Mouse (Mus musculus) heart, adult 9 months (tissue): ENCODE measurements around the gene Jade1.

Experiments
- DNase-seq, 2 experiments: peaks; one replicate each; pipeline ENCODE4 v3.0.0; 2022; ENCODE audit warnings: low spot score in 2 of 2

The Jade1 gene

GRCm38 (mm10) chr3:41551671-41552070 is 3.9 kb upstream of the Jade1 start:
- no peak for DNase-seq

DNA sequence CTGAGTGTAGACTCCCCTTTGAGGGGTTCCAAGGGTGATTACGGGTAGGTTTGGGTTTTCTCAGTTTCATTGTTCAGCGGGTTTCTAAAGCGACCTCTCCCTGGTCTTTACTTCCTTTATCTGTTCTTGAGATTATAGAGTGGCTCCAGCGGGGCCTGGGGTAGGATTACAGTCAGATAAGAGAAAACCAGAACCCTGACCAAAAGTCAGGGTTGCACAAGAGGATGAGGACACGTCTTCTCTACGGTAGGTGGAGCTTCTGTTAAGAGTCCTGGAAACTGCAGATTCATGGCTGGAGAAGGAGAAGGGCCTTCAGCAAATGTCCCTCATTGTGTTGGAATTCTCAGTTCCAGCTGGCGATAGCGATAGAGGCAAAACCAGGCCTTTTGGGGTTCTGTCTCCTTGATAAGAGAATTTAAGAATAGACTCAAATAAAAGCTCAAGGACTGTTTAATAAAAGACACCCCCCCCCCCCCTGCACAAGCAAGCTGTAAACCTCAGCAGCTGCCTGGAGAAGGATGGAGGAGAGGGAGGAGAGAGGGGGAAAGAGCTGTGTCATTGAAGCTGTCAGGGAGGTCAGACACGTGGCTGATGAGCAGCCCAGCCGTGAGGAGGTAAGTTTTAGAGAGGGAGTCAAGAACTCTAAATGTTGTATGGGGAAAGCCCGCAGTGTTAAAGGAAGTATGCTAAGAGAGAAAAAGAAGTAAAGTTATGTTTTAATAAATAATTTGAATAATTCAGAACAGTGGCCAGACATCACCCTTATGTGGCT is 2.6 kb upstream of the Jade1 start:
- DNase-seq: peak; percentile 31 to 42

GRCm38 (mm10) chr3:41553681-41554080 is 1.9 kb upstream of the Jade1 start:
- no peak for DNase-seq

DNA sequence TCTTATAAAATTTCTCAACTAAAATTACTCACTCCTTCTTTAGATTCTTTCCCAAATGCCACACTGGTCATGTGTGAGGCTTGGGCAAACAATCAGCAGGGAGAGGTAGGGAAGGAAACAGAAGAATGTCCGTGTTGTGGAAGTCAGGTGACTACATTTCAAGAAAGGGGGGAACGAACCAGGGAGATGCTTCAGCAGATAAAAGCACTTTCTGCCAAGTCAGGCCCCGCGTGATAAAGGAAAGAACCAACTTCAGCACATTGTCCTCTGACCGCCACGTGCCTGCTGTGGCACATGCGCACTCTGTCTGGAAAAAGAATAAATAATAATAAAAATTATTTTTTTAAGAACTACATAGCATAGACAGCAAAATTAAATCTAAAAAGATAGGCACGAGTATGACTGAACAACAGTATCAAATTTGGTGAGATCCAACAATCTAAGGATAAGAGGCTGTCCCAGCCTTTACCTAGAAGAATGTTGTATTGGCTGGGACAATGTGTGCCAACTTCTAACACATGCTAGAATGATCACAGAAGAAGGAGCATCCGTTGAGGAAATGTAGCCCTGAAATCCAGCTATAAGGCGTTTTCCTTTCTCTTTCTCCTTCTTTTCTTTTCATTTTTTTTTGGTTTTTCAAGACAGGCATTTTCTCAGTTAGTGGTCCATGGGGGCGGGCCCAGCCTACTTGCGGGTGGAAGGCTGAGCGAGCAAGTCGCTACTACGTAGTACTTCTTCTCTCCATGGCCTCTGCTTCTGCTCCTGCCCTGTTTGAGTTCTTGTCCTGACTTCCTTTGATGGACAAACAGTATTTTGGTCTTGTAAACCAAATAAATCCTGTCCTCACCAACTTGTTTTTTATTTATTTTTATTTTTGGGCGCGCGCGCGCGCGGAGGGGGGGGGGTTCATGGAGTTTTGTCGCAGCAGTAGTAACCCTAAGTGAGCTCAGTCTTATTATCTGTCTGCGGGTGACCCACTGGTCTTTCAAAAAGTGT is 753 bp upstream of the Jade1 start:
- no peak for DNase-seq

DNA sequence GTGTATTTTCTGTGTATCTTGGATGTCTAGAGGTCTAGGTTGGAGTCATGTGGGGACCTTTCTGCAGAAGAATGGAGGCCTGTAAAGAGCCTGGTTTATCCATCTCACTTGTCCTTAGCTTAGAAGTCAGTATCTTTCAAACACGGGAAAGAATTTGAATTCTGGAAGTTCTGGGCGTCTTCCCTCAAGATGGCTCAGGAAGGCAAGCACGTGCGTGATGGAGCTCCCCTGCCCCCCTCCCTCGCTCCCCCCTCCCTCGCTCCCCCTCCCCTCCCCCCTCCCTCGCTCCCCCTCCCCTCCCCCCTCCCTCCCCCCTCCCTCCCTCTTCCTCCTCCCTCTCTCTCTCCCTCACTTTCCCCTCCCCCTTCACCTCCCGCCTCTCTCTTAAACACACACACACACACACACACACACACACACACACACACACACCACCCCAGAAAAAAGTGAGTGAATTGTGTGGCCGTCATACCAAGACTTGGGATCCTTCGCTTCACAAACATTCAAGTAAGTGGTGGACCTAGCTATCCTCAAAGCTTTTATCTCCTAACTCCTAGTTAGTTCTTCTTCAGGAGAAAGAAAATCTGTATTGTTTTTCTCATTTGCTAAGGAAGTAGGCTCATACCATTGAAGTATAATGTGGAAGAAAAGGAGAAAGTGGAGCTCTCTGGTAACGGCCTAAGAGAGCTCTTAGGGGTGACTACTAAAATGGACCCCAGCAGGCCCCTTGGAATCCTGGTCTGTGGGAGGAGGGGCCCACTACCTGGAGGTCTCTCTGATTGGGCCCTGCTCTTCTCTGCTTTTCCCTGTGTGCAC is 1.1 kb downstream of the Jade1 start:
- DNase-seq: no peak

DNA sequence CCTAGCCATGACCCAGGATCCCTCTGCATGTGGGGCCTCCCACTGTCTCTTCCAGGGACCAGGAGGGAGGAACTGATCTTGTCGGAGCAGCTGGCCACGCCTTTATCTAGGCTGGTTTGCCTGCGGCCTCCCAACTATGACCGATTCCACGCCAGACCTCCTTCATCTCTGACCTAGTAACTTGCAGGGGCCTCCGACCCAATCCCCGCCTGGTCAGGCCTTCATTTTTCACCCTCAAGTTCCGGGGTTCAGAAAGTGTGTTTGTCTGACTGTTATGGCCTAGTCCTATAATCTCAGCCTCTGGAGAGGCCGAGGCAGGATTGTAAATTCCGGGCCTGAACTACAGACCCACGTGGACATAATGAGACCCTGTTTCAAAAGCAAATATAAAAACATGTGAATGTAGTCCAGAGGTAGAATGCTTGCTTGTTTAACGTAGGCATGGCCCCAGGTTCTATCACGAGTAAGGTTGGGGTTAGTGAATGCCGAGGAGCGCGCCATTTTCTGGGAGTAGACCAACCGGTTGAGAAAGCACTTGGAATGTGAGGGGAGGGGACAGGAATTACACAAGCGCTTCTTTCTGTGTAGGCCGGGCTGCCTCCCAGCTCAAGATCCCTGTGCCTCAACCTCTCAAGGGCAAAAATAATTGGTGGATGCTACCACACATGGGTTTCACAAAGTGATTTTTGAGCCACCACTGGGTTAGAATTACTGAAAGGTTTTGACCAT is 1.9 kb downstream of the Jade1 start:
- no peak for DNase-seq

GRCm38 (mm10) chr3:41560489-41560888 is 5.0 kb downstream of the Jade1 start:
- DNase-seq: no peak

- no peak for DNase-seq
These were observed 6.3 kb downstream of the Jade1 start for GRCm38 (mm10) chr3:41561787-41562186.

DNA sequence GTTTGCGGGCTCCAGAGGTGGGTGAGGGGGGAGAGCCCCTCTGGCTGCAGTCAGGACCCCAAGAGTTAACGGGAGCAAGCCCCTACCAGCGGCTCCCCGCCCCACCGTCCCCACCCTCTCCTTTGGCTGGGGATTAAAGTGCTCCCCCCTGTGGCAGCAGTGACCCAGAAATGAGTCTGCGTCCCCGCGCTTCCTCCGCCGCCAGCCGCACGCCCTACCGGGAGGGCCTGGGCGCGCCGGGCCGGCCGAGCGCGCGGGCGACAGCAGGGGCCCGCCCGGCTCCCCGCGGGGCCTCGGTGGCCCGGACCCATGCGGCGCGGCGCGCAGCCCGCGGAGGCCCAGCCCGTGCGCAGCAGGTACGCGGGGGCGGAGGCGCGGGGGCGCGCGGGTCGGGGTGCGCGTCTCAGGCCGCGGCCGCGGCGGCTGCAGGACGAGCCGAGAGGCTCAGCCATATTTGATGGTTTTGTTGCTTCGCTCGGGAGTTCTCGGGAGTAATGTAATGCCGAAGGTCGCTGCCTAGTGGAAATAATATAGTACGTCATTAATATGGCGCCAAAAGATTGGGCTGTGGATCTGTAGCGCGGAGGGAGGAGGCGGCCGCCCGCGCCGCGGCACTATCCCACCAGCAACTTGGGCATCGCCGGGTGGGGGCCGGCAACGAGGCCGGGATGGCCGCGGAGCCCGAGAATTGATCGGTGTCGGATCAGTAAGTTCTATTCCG is 7.8 kb downstream of the Jade1 start:
- DNase-seq: peak; percentile 79 to 84

- no peak for DNase-seq
These were observed 8.5 kb downstream of the Jade1 start for GRCm38 (mm10) chr3:41563997-41564396.

DNA sequence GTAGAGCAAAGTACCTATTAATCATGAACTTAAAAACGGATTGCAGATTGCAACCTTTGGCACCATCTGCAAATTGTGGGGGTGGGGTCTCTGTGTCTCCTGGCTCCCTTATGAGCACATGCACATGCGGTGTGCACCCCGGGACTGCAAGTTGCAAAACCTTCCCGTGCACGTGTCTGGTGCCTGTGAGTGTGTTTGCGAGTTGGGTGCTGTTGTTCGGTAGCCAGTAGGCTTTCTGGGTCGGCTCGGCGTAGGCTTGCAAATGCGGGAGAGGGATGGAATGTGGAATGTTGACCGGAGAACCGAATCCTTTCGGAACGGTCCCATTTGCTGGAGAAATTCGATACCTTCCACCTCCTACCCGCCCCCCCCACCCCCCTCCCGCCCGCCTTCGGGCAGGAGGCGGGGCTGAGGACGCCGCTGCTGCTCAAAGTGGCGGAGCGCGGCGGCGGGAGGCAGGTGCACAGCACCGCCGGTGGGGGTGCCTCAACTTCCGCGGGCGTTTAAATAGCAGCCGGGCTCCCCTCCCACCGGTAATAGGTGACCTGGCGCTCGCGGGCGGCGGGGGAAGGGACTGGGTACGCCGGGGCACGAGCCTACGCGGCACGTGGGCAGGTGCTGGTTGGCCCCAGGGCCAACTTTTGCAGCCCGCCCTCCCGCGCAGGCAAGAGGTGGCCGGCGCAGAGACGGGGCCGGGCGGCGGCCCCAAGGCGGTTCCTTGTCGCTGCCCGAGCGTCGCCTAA is 9.1 kb downstream of the Jade1 start:
- DNase-seq: peak; percentile 81 to 83

DNA sequence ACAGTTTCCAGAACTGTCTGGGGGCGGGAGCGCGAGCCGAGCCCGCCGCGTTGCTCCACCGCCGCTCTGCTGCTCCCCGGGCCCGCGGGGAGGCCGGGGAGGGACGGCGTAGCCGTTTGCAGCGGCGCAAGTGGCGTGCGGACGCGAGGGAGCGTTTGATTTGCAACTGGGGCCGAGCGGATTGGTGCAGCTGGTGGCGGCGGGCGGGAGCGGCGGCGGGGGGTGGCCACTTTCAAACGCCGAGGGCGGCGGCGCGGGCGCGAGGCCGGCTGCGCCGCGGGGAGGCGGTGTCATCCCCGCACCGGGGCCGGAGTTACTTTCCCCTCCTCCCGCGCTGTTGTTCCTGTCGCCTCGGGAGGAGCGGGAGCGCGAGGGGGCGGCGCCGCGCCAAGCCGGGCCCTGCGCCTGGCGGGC is 9.9 kb downstream of the Jade1 start:
- peak; percentile 87 for DNase-seq

GRCm38 (mm10) chr3:41565955-41566354 is 10.4 kb downstream of the Jade1 start:
- DNase-seq: peak; percentile 79 to 83

GRCm38 (mm10) chr3:41569943-41570342 is 14.4 kb downstream of the Jade1 start:
- DNase-seq: no peak

DNA sequence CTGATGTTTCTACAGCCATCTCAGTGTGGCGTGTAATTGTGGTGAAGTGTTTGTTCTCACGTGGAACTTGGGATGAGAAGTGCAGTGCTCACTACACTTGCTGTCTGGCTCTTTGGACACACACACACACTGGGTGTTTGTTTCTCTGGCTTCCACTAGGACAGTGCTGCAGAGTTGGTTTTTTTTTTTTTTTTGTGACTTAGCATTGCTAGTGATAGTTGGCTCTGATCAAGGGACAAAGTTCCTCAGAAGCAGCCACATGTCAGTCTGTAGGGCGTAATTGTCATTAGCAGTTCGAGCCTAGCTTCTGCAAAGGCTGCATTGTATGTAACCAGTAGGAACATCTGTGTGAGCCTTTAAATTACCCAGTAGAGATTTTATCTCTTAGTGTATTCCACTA is 16.6 kb downstream of the Jade1 start:
- no peak for DNase-seq

- DNase-seq: no peak
These were observed 17.4 kb downstream of the Jade1 start for GRCm38 (mm10) chr3:41572968-41573367.

- no peak for DNase-seq
These were observed 18.7 kb downstream of the Jade1 start for GRCm38 (mm10) chr3:41574208-41574607.

DNA sequence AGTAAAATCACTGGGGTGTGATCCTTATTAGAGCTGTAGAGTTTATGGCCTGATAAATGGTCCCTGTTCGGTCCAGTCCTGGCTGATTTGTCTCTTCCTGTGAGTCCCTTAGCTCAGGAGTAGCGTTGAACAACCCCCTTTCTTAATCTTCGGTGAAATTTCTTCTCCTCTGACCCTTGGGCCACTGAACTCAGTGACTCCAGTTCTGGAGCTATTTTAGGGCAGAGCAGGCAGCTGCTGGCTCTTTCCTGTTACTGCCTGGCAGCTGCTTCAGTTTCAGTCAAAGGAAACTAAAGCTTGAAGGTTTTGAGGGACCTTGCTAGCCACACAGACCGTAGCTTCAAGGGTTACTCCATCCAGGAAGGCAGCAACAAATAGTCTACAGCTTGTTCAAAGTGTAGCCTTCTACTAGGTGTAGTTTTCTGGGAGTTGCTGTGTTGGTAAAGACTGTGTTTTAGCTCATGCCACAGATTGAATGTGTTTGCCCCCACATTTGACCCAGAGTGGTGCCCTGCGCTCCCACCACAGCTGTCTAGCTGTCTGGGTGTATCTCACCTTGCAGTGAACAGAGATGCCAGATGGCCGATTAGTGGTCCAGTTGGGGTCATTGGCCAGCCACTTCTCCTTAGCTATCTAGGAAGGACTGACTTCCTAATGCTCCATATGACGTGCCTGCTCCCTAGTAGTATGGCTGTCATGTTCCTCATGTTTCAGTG is 19.3 kb downstream of the Jade1 start:
- DNase-seq: peak in 1 of 2 experiments; percentile 51

- peak; percentile 49 to 50 for DNase-seq
These were observed 20.4 kb downstream of the Jade1 start for GRCm38 (mm10) chr3:41575971-41576370.
